Mouse (Mus musculus): Measurements from ENCODE around the gene Il1f8. TPM values are rescaled to one million over a fixed set of nuclear protein-coding genes. Genes with fewer than 3 reads are reported as not detected.

The Il1f8 gene
- polyA plus RNA-seq, 1 experiment from 2014 or later: not detected

GRCm38 (mm10) chr2:24186176-24186575, 33.2 kb downstream of the Il1f8 start, which contains the start of gene Il1f9:
Gene Il1f9 (plus strand): TSS chr2:24186476.
- Histone ChIP-seq H3K27me3 (ENCODE audit: control insufficient read depth, insufficient read depth, low read length) (no peaks in the 10 kb centered on the region), H3K27ac (replicated peaks in 1 of 2; ENCODE audit: control insufficient read depth in 1 of 2, insufficient read depth in 1 of 2, low read depth in 2 of 2, low read length in 2 of 2) (no peak within 1 kb of the TSS), H3K4me3 (ENCODE audit: control insufficient read depth in 1 of 2, insufficient read depth in 1 of 2, low read depth in 1 of 2, low read length in 2 of 2) (no peak within 1 kb of the TSS), H3K9me3 (ENCODE audit: control insufficient read depth, low read length) (no peaks in the 10 kb centered on the region), H3K4me2 (ENCODE audit: low read length) (no peak within 1 kb of the TSS), H3K36me3 (ENCODE audit: control insufficient read depth, insufficient read depth, low read length) (no peaks in the 10 kb centered on the region), H3K9ac (ENCODE audit: low read length) (no peak within 1 kb of the TSS), H3K4me1 (ENCODE audit: control insufficient read depth in 2 of 2, insufficient read depth in 2 of 2, low read length in 2 of 2) (no peaks in the 10 kb centered on the region)
- WGBS: 93% methylated on average over 1 of the region's 1 CpGs
- no peak for ATAC-seq (ENCODE audit: insufficient number of reproducible peaks, insufficient read depth, low FRiP score, low read depth)

- Histone ChIP-seq H3K27ac (replicated peaks in 1 of 2; ENCODE audit: control insufficient read depth in 1 of 2, insufficient read depth in 1 of 2, low read depth in 2 of 2, low read length in 2 of 2) (no peak overlapping the region), H3K27me3 (ENCODE audit: control insufficient read depth, insufficient read depth, low read length) (no peaks in the 10 kb centered on the region), H3K4me1 (ENCODE audit: control insufficient read depth in 2 of 2, insufficient read depth in 2 of 2, low read length in 2 of 2) (no peaks in the 10 kb centered on the region), H3K4me3 (ENCODE audit: control insufficient read depth in 1 of 2, insufficient read depth in 1 of 2, low read depth in 1 of 2, low read length in 2 of 2) (no peak overlapping the region), H3K4me2 (ENCODE audit: low read length) (no peak overlapping the region), H3K9ac (ENCODE audit: low read length) (no peak overlapping the region), H3K36me3 (ENCODE audit: control insufficient read depth, insufficient read depth, low read length) (no peaks in the 10 kb centered on the region), H3K9me3 (ENCODE audit: control insufficient read depth, low read length) (no peaks in the 10 kb centered on the region)
- WGBS: 67% methylated on average over 6 of the region's 6 CpGs
- ATAC-seq (ENCODE audit: insufficient number of reproducible peaks, insufficient read depth, low FRiP score, low read depth): no peak
These were observed 34.6 kb downstream of the Il1f8 start for GRCm38 (mm10) chr2:24187585-24187984.

- H3K27me3 ChIP-seq (ENCODE audit: control insufficient read depth, insufficient read depth, low read length): no peaks in the 10 kb centered on the region
- no peak overlapping the region for H3K4me3 ChIP-seq (ENCODE audit: control insufficient read depth in 1 of 2, insufficient read depth in 1 of 2, low read depth in 1 of 2, low read length in 2 of 2)
- no peaks in the 10 kb centered on the region for H3K9me3 ChIP-seq (ENCODE audit: control insufficient read depth, low read length)
- H3K27ac ChIP-seq (replicated peaks in 1 of 2; ENCODE audit: control insufficient read depth in 1 of 2, insufficient read depth in 1 of 2, low read depth in 2 of 2, low read length in 2 of 2): no peak overlapping the region
- no peak overlapping the region for H3K9ac ChIP-seq (ENCODE audit: low read length)
- no peak overlapping the region for H3K4me2 ChIP-seq (ENCODE audit: low read length)
- no peaks in the 10 kb centered on the region for H3K4me1 ChIP-seq (ENCODE audit: control insufficient read depth in 2 of 2, insufficient read depth in 2 of 2, low read length in 2 of 2)
- ATAC-seq (ENCODE audit: insufficient number of reproducible peaks, insufficient read depth, low FRiP score, low read depth): no peak
- WGBS: 53% methylated on average over 1 of the region's 1 CpGs
- no peaks in the 10 kb centered on the region for H3K36me3 ChIP-seq (ENCODE audit: control insufficient read depth, insufficient read depth, low read length)
These were observed 35.2 kb downstream of the Il1f8 start for GRCm38 (mm10) chr2:24188189-24188588.

Other genes with a start within 250 kb of the Il1f8 start
- gene Hnmt, start 103.8 kb upstream of the Il1f8 start, polyA plus RNA-seq (2014; fragmentation: Nextera tagmentation; extraction: Ambion mirVana): 4.3 and 6.0 TPM in 2 replicates
- gene Tbpl2, start 56.6 kb upstream of the Il1f8 start, polyA plus RNA-seq (2014; fragmentation: Nextera tagmentation; extraction: Ambion mirVana): not detected in 2 replicates
- gene Il1f9, start 33.3 kb downstream of the Il1f8 start, polyA plus RNA-seq (2014; fragmentation: Nextera tagmentation; extraction: Ambion mirVana): not detected in 2 replicates
- not detected in 2 replicates for gene Il1f6, start 62.3 kb downstream of the Il1f8 start, polyA plus RNA-seq (2014; fragmentation: Nextera tagmentation; extraction: Ambion mirVana)
- not detected in 2 replicates for gene Il1f5, start 123.8 kb downstream of the Il1f8 start, polyA plus RNA-seq (2014; fragmentation: Nextera tagmentation; extraction: Ambion mirVana)
- gene Il1f10, start 138.0 kb downstream of the Il1f8 start, polyA plus RNA-seq (2014; fragmentation: Nextera tagmentation; extraction: Ambion mirVana): not detected in 2 replicates
- 0.42 and 1.6 TPM in 2 replicates for gene Il1rn, start 183.7 kb downstream of the Il1f8 start, polyA plus RNA-seq (2014; fragmentation: Nextera tagmentation; extraction: Ambion mirVana)
- gene Psd4, start 214.4 kb downstream of the Il1f8 start, polyA plus RNA-seq (2014; fragmentation: Nextera tagmentation; extraction: Ambion mirVana): 1.2 and 1.4 TPM in 2 replicates

Data from heart, embryonic 14.5 days (tissue).